Mouse (Mus musculus): ENCODE measurements around the gene Pde8b. TPM values are rescaled to one million over a fixed set of nuclear protein-coding genes. Genes with fewer than 3 reads are reported as not detected.

Gene Pde8b
- polyA plus RNA-seq, 1 experiment from 2014 or later: 5.3 TPM

DNA sequence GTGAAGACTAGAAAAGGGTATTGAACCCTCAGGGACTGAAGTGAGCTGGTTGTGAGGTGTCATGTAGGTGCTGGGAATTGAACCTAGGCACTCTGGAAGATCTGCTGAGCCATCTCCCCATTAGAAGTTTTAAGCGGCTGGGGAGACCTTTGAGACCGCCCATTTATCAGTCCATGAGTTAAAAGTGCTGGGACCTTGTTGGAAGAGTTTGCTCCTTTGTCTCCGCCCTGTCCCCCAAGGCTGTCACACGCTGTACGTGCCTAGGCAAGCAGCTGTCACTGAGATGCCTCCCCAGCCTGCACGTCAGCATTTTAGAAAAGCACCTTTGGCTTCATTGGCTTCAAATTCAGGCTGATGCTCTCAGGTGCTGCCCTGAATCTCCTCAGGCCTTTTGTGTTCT lies 229.9 kb downstream of the Pde8b start:
- Histone ChIP-seq H3K27ac (no peak overlapping the region), H3K27me3 (replicated peaks) (no peaks in the 10 kb centered on the region; the same call in 1 of the 2 replicates), H3K36me3 (0 out of 2 replicates have a peak, but pooled peaks cover 2% of the 10 kb centered on the region), H3K4me1 (peaks cover 4% of the 10 kb centered on the region; the same call in 1 of the 2 replicates), H3K9me3 (no peaks in the 10 kb centered on the region), H3K4me3 (no peak overlapping the region), H3K9ac (no peak overlapping the region), H3K4me2 (replicated peaks) (no peak overlapping the region)
- ATAC-seq (ENCODE audit: low FRiP score, low read depth): no peak
- 83% methylated on average over 6 of the region's 6 CpGs for WGBS

GRCm38 (mm10) chr13:95019345-95019744 lies 230.8 kb downstream of the Pde8b start:
- peaks cover 4% of the 10 kb centered on the region; the same call in 1 of the 2 replicates for H3K4me1 ChIP-seq
- H3K9me3 ChIP-seq: no peaks in the 10 kb centered on the region
- no peak overlapping the region for H3K4me3 ChIP-seq
- no peak overlapping the region for H3K9ac ChIP-seq
- 82% methylated on average over 6 of the region's 6 CpGs for WGBS
- ATAC-seq (ENCODE audit: low FRiP score, low read depth): no peak
- H3K27ac ChIP-seq: no peak overlapping the region
- H3K36me3 ChIP-seq: 0 out of 2 replicates have a peak, but pooled peaks cover 2% of the 10 kb centered on the region
- no peaks in the 10 kb centered on the region; the same call in 1 of the 2 replicates for H3K27me3 ChIP-seq (replicated peaks)
- H3K4me2 ChIP-seq (replicated peaks): no peak overlapping the region

DNA sequence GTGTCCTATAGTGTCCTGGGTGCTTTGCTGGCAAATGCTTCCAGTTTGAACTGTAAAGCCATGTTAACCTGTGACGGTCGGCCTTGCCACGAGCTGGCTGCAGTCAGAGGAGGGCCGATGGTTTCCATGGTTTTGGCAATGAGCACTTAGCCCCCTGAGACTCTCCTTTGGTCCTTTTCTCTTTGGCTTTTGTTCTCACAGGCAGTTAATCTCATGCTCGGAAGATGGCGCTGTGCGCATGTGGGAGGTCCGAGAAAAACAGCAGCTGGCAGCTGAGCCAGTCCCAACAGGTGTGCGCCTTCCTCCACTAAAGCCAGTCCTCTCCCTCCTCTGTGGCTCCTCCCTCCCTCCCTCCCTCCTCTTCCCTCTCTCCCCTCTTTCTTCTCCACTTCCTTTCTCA lies 232.2 kb downstream of the Pde8b start:
- Histone ChIP-seq H3K9ac (no peak overlapping the region), H3K36me3 (0 out of 2 replicates have a peak, but pooled peaks cover 2% of the 10 kb centered on the region), H3K27me3 (replicated peaks) (no peaks in the 10 kb centered on the region; the same call in 1 of the 2 replicates), H3K4me2 (replicated peaks) (peak overlapping the region; percentile 36; the same call in 1 of the 2 replicates), H3K4me3 (no peak overlapping the region), H3K27ac (no peak overlapping the region), H3K9me3 (no peaks in the 10 kb centered on the region), H3K4me1 (peaks cover 4% of the 10 kb centered on the region; the same call in 1 of the 2 replicates)
- peak; percentile 88 for ATAC-seq (ENCODE audit: low FRiP score, low read depth)
- WGBS: 6% methylated on average over 9 of the region's 9 CpGs

- Histone ChIP-seq H3K36me3 (0 out of 2 replicates have a peak, but pooled peaks cover 2% of the 10 kb centered on the region), H3K4me2 (replicated peaks) (no peak overlapping the region), H3K27me3 (replicated peaks) (no peaks in the 10 kb centered on the region; the same call in 1 of the 2 replicates), H3K27ac (no peak overlapping the region), H3K9ac (no peak overlapping the region), H3K4me1 (peaks cover 4% of the 10 kb centered on the region; the same call in 1 of the 2 replicates), H3K9me3 (no peaks in the 10 kb centered on the region), H3K4me3 (no peak overlapping the region)
- 89% methylated on average over 6 of the region's 6 CpGs for WGBS
- ATAC-seq (ENCODE audit: low FRiP score, low read depth): no peak
These were observed 232.9 kb downstream of the Pde8b start for GRCm38 (mm10) chr13:95017278-95017677.

DNA sequence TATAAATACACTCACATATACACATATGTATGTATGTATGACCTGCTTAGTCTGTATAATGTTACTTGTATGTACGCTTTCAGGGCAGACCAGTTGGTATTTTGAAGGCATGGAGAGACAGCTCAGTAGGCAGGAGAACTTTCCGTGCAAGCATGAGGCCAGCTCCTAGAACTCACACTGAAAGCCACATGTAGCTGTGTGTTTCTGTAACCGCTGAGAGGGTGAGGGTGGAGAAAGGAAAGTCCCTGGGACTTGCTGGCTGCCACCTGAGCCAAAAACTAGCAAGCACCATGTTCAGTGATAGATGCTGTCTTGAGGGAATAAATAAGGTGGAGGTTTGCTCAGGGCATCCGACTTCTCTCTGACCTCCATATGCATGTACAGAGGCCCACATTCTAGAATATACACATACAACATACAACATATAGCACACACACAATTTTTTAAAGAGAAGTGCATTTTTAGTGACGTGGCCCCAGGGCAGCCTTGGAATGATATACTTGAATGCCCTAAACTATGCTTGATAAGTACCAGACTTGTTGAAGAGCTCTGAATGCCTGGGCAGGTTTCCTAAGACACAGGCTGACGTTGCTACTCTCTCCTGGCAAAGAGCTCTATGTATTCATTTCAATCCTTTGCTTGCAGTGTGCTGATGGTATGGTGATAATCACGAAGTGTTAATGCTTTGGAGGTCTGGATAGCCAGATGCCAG lies 238.4 kb downstream of the Pde8b start:
- H3K9ac ChIP-seq: no peak overlapping the region
- no peaks in the 10 kb centered on the region for H3K9me3 ChIP-seq
- no peak overlapping the region for H3K4me3 ChIP-seq
- no peak overlapping the region for H3K27ac ChIP-seq
- no peaks in the 10 kb centered on the region for H3K4me1 ChIP-seq
- no peak for ATAC-seq (ENCODE audit: low FRiP score, low read depth)
- no peaks in the 10 kb centered on the region for H3K36me3 ChIP-seq
- 91% methylated on average over 7 of the region's 7 CpGs for WGBS
- H3K4me2 ChIP-seq (replicated peaks): no peak overlapping the region
- H3K27me3 ChIP-seq (replicated peaks): no peaks in the 10 kb centered on the region; the same call in 1 of the 2 replicates

DNA sequence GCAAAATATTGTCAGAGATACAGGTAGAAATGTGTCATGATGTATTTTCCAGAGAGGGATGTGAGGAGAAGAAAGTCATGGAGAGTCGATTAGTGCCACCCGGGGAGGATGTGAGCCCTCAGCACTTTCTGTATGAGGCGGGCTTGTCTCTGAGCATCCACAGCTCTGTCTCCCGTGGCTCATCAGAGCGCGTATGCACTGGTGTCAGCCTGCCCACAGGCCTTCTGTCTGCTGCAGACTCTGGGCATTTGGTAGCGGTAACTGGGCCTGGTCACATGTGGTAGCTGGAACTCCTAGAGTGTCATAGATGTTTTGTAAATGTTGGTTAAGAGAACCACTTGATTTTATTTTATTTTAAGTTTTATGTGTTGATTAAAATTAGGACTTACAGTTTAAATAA lies 240.9 kb downstream of the Pde8b start:
- Histone ChIP-seq H3K27me3 (replicated peaks) (no peaks in the 10 kb centered on the region), H3K9me3 (no peaks in the 10 kb centered on the region), H3K4me1 (no peaks in the 10 kb centered on the region), H3K27ac (no peak overlapping the region), H3K4me3 (no peak overlapping the region), H3K36me3 (no peaks in the 10 kb centered on the region), H3K4me2 (replicated peaks) (no peak overlapping the region), H3K9ac (no peak overlapping the region)
- WGBS: 87% methylated on average over 7 of the region's 7 CpGs
- ATAC-seq (ENCODE audit: low FRiP score, low read depth): no peak

DNA sequence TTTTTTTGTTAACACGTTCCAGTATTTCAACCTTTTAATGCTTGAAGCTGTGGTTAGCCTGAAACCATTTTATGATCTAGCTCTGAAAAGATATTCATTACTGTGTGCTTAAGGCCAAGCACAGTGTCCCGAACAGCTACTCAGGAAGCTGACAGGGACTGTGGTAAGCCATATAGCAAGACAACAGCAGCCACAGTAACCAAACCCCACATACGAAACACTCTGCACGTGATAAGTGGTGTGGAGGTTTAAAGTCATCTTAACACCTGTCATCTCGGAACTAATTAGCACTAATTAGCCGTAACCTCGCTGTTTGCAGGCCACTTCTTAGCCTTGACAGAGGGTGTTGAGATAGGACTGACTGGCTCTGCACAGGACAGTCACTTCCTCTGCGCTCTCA lies 242.9 kb downstream of the Pde8b start:
- Histone ChIP-seq H3K36me3 (no peaks in the 10 kb centered on the region), H3K27me3 (replicated peaks) (no peaks in the 10 kb centered on the region), H3K9me3 (no peaks in the 10 kb centered on the region), H3K9ac (no peak overlapping the region), H3K4me3 (no peak overlapping the region), H3K4me2 (replicated peaks) (no peak overlapping the region), H3K27ac (no peak overlapping the region), H3K4me1 (no peaks in the 10 kb centered on the region)
- ATAC-seq (ENCODE audit: low FRiP score, low read depth): no peak
- 78% methylated on average over 8 of the region's 8 CpGs for WGBS

GRCm38 (mm10) chr13:94990516-94990915 lies 259.6 kb downstream of the Pde8b start:
- Histone ChIP-seq H3K9me3 (no peaks in the 10 kb centered on the region), H3K27ac (no peak overlapping the region), H3K4me3 (no peak overlapping the region), H3K9ac (no peak overlapping the region), H3K36me3 (no peaks in the 10 kb centered on the region), H3K27me3 (replicated peaks) (no peaks in the 10 kb centered on the region), H3K4me2 (replicated peaks) (no peak overlapping the region), H3K4me1 (no peaks in the 10 kb centered on the region)
- no peak for ATAC-seq (ENCODE audit: low FRiP score, low read depth)
- 73% methylated on average over 5 of the region's 5 CpGs for WGBS

- Histone ChIP-seq H3K27me3 (replicated peaks) (no peaks in the 10 kb centered on the region), H3K4me1 (no peaks in the 10 kb centered on the region), H3K27ac (no peak overlapping the region), H3K4me2 (replicated peaks) (no peak overlapping the region), H3K9ac (no peak overlapping the region), H3K36me3 (0 out of 2 replicates have a peak, but pooled peaks cover 2% of the 10 kb centered on the region), H3K4me3 (no peak overlapping the region), H3K9me3 (no peaks in the 10 kb centered on the region)
- ATAC-seq (ENCODE audit: low FRiP score, low read depth): no peak
- 52% methylated on average over 7 of the region's 7 CpGs for WGBS
These were observed 271.1 kb downstream of the Pde8b start for GRCm38 (mm10) chr13:94979081-94979480.

DNA sequence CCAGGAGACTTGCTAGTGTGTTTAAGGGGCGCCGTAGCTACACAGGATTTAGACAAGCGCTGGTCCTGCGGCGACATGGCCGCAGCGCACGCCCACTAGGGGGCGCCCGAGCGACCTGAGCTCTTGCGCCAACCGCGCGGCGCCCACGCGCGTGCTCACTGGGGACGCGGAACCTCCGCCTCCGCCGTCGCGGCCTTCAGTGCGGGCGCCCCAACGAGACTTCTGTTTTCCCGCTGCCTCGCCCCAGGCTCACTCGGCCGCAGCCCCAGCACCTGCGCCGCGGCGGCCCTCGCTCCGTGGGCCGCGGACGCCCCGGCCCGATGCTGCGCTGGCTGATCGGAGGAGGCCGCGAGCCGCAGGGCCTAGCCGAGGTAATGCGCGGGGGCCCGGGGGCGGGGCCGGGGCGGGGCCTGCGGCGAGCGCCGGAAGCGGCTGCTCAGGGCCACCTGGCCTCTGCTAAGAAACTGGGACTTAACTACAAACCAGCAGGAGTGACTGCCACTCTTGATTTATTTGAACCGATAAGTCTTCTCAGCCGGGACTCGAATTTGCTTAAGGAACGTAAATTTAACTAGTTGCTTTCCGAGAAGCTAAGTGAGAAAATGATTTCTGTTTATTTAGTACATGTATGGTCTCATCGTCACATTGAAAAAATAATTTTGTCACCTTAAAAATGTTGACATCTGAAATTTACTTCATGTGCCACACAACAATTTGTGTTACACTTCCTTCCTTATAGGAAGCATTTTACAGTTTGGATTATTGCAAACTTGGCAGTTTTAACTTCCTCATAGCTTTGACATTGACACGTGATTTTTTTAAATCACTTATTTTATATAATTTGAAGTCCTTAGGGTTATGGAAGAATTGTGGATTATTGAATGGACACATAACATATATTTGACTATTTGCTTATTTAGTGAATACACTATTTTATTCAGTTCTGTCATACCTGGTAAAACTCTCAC lies 273.6 kb downstream of the Pde8b start, which contains the start of gene Wdr41:
Gene Wdr41, plus strand, starts transcription at position 126 of the 968 bp plus-strand sequence.
- Histone ChIP-seq H3K9me3 (no peaks in the 10 kb centered on the region), H3K27me3 (replicated peaks) (no peaks in the 10 kb centered on the region), H3K27ac (peak within 1 kb of the TSS; percentile 93), H3K4me1 (no peaks in the 10 kb centered on the region), H3K9ac (peak within 1 kb of the TSS; percentile 90), H3K4me3 (peak within 1 kb of the TSS; percentile 76), H3K4me2 (replicated peaks) (peak within 1 kb of the TSS; percentile 54), H3K36me3 (0 out of 2 replicates have a peak, but pooled peaks cover 2% of the 10 kb centered on the region)
- peak; percentile 97 for ATAC-seq (ENCODE audit: low FRiP score, low read depth)
- WGBS: 3% methylated on average over 68 of the region's 68 CpGs

DNA sequence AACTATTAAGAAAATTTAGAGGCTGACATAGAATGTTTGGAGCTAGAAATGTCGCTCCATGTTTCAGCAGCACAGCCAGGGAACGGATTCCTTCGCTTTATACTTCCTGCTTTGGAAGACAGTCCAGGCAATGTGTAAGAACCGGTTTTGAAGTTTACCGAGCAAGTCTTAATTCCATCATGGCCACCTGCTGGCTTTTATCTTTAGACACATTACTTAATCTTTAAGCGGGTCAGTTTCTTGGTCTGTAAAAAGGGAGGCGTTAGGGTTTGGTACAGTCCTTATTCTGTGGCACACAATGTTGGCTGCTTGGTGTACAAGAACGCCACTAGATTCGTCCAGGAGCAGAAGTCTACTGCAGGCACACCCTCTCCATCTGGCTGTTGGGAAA lies 274.3 kb downstream of the Pde8b start:
- Histone ChIP-seq H3K27me3 (replicated peaks) (no peaks in the 10 kb centered on the region), H3K27ac (peak overlapping the region; percentile 93; the same call in 1 of the 2 replicates), H3K4me3 (peak overlapping the region; percentile 76; the same call in 1 of the 2 replicates), H3K9me3 (no peaks in the 10 kb centered on the region), H3K36me3 (no peaks in the 10 kb centered on the region), H3K9ac (peak overlapping the region; percentile 90), H3K4me2 (replicated peaks) (peak overlapping the region; percentile 54), H3K4me1 (no peaks in the 10 kb centered on the region)
- 31% methylated on average over 9 of the region's 9 CpGs for whole genome bisulfite sequencing
- ATAC-seq (ENCODE audit: low FRiP score, low read depth): no peak
